Mouse (Mus musculus): ENCODE results near the gene Tnfrsf19.

Tnfrsf19 gene

GRCm38 (mm10) chr14:61043511-61044310 is 2.6 kb downstream of the Tnfrsf19 start:
- Histone ChIP-seq H3K27me3 (ENCODE audit: control insufficient read depth, insufficient read depth, low read length, poor library complexity, severe bottlenecking) (no peaks in the 10 kb centered on the region), H3K36me3 (ENCODE audit: control insufficient read depth, insufficient read depth, low read length, poor library complexity, severe bottlenecking) (no peaks in the 10 kb centered on the region)
- DNase-seq (ENCODE audit: low read depth, low spot score) = no peak

GRCm38 (mm10) chr14:61042291-61042690 is 4.0 kb downstream of the Tnfrsf19 start:
- no peaks in the 10 kb centered on the region for H3K27me3 ChIP-seq (ENCODE audit: control insufficient read depth, insufficient read depth, low read length, poor library complexity, severe bottlenecking)
- no peaks in the 10 kb centered on the region for H3K36me3 ChIP-seq (ENCODE audit: control insufficient read depth, insufficient read depth, low read length, poor library complexity, severe bottlenecking)
- no peak for DNase-seq (ENCODE audit: low read depth, low spot score)

- no peaks in the 10 kb centered on the region for H3K36me3 ChIP-seq (ENCODE audit: control insufficient read depth, insufficient read depth, low read length, poor library complexity, severe bottlenecking)
- DNase-seq (ENCODE audit: low read depth, low spot score) = no peak
- no peaks in the 10 kb centered on the region for H3K27me3 ChIP-seq (ENCODE audit: control insufficient read depth, insufficient read depth, low read length, poor library complexity, severe bottlenecking)
Observed at GRCm38 (mm10) chr14:61040236-61040635, 6.1 kb downstream of the Tnfrsf19 start.

- no peak for DNase-seq (ENCODE audit: low read depth, low spot score)
- no peaks in the 10 kb centered on the region for H3K36me3 ChIP-seq (ENCODE audit: control insufficient read depth, insufficient read depth, low read length, poor library complexity, severe bottlenecking)
- H3K27me3 ChIP-seq (ENCODE audit: control insufficient read depth, insufficient read depth, low read length, poor library complexity, severe bottlenecking) = no peaks in the 10 kb centered on the region
Observed at GRCm38 (mm10) chr14:61038082-61038472, 8.2 kb downstream of the Tnfrsf19 start.

GRCm38 (mm10) chr14:61037321-61038081 is 8.8 kb downstream of the Tnfrsf19 start:
- DNase-seq (ENCODE audit: low read depth, low spot score) = peak; percentile 22
- H3K36me3 ChIP-seq (ENCODE audit: control insufficient read depth, insufficient read depth, low read length, poor library complexity, severe bottlenecking) = no peaks in the 10 kb centered on the region
- H3K27me3 ChIP-seq (ENCODE audit: control insufficient read depth, insufficient read depth, low read length, poor library complexity, severe bottlenecking) = no peaks in the 10 kb centered on the region

GRCm38 (mm10) chr14:61030366-61030765 is 15.9 kb downstream of the Tnfrsf19 start:
- Histone ChIP-seq H3K27me3 (ENCODE audit: control insufficient read depth, insufficient read depth, low read length, poor library complexity, severe bottlenecking) (no peaks in the 10 kb centered on the region), H3K36me3 (ENCODE audit: control insufficient read depth, insufficient read depth, low read length, poor library complexity, severe bottlenecking) (no peaks in the 10 kb centered on the region)
- no peak for DNase-seq (ENCODE audit: low read depth, low spot score)

GRCm38 (mm10) chr14:61024006-61024405 is 22.3 kb downstream of the Tnfrsf19 start:
- H3K27me3 ChIP-seq (ENCODE audit: control insufficient read depth, insufficient read depth, low read length, poor library complexity, severe bottlenecking) = no peaks in the 10 kb centered on the region
- no peak for DNase-seq (ENCODE audit: low read depth, low spot score)
- H3K36me3 ChIP-seq (ENCODE audit: control insufficient read depth, insufficient read depth, low read length, poor library complexity, severe bottlenecking) = 0 out of 2 replicates have a peak, but pooled peaks cover 2% of the 10 kb centered on the region

GRCm38 (mm10) chr14:61022383-61022782 is 23.9 kb downstream of the Tnfrsf19 start:
- no peak for DNase-seq (ENCODE audit: low read depth, low spot score)
- Histone ChIP-seq H3K27me3 (ENCODE audit: control insufficient read depth, insufficient read depth, low read length, poor library complexity, severe bottlenecking) (no peaks in the 10 kb centered on the region), H3K36me3 (ENCODE audit: control insufficient read depth, insufficient read depth, low read length, poor library complexity, severe bottlenecking) (0 out of 2 replicates have a peak, but pooled peaks cover 2% of the 10 kb centered on the region)

- 0 out of 2 replicates have a peak, but pooled peaks cover 2% of the 10 kb centered on the region for H3K36me3 ChIP-seq (ENCODE audit: control insufficient read depth, insufficient read depth, low read length, poor library complexity, severe bottlenecking)
- H3K27me3 ChIP-seq (ENCODE audit: control insufficient read depth, insufficient read depth, low read length, poor library complexity, severe bottlenecking) = no peaks in the 10 kb centered on the region
- no peak for DNase-seq (ENCODE audit: low read depth, low spot score)
Observed at GRCm38 (mm10) chr14:61020968-61021367, 25.3 kb downstream of the Tnfrsf19 start.

- Histone ChIP-seq H3K27me3 (ENCODE audit: control insufficient read depth, insufficient read depth, low read length, poor library complexity, severe bottlenecking) (no peaks in the 10 kb centered on the region), H3K36me3 (ENCODE audit: control insufficient read depth, insufficient read depth, low read length, poor library complexity, severe bottlenecking) (0 out of 2 replicates have a peak, but pooled peaks cover 2% of the 10 kb centered on the region)
- DNase-seq (ENCODE audit: low read depth, low spot score) = no peak
Observed at GRCm38 (mm10) chr14:61019880-61020279, 26.4 kb downstream of the Tnfrsf19 start.

- H3K27me3 ChIP-seq (ENCODE audit: control insufficient read depth, insufficient read depth, low read length, poor library complexity, severe bottlenecking) = no peaks in the 10 kb centered on the region
- no peaks in the 10 kb centered on the region for H3K36me3 ChIP-seq (ENCODE audit: control insufficient read depth, insufficient read depth, low read length, poor library complexity, severe bottlenecking)
- DNase-seq (ENCODE audit: low read depth, low spot score) = no peak
Observed at GRCm38 (mm10) chr14:61014544-61014943, 31.7 kb downstream of the Tnfrsf19 start.

GRCm38 (mm10) chr14:61012397-61012931 is 33.8 kb downstream of the Tnfrsf19 start:
- Histone ChIP-seq H3K27me3 (ENCODE audit: control insufficient read depth, insufficient read depth, low read length, poor library complexity, severe bottlenecking) (no peaks in the 10 kb centered on the region), H3K36me3 (ENCODE audit: control insufficient read depth, insufficient read depth, low read length, poor library complexity, severe bottlenecking) (no peaks in the 10 kb centered on the region)
- DNase-seq (ENCODE audit: low read depth, low spot score) = peak; percentile 22

- Histone ChIP-seq H3K36me3 (ENCODE audit: control insufficient read depth, insufficient read depth, low read length, poor library complexity, severe bottlenecking) (no peaks in the 10 kb centered on the region), H3K27me3 (ENCODE audit: control insufficient read depth, insufficient read depth, low read length, poor library complexity, severe bottlenecking) (no peaks in the 10 kb centered on the region)
- DNase-seq (ENCODE audit: low read depth, low spot score) = no peak
Observed at GRCm38 (mm10) chr14:61011621-61012174, 34.6 kb downstream of the Tnfrsf19 start.

GRCm38 (mm10) chr14:61005127-61005837 is 41.0 kb downstream of the Tnfrsf19 start:
- H3K27me3 ChIP-seq (ENCODE audit: control insufficient read depth, insufficient read depth, low read length, poor library complexity, severe bottlenecking) = no peaks in the 10 kb centered on the region; the same call in 1 of the 2 replicates
- no peak for DNase-seq (ENCODE audit: low read depth, low spot score)
- no peaks in the 10 kb centered on the region for H3K36me3 ChIP-seq (ENCODE audit: control insufficient read depth, insufficient read depth, low read length, poor library complexity, severe bottlenecking)

Measured in splenic B cell, adult 2 months (primary cell).